Mouse (Mus musculus) kidney, postnatal 0 days (tissue): ENCODE measurements at regions not wholly inside any gene's neighbourhood (a gene's known extent, or its start where the extent isn't known, plus 50 kb on each side); places are given as distances from the start of the nearest gene placed in this dataset.

ENCODE experiments used
- ATAC-seq: fragments of 200-750 bp; cut with Nextera tagmentation; replicated peaks from 2 replicates; pipeline ENCODE4 v1.8.0; 2017; ENCODE audit warnings: low read depth, moderate number of reproducible peaks, moderate TSS enrichment, moderate library complexity; ENCODE audit not compliant: low FRiP score
- DNase-seq: peaks from one replicate; pipeline ENCODE4 v3.0.0-alpha.2; 2016; ENCODE audit warnings: low spot score
- H3K27ac ChIP-seq: fragments of 300-500 bp; sonication (generic); 2 replicates; pipeline ENCODE4 v1.5.1; 2014; ENCODE audit warnings: mild to moderate bottlenecking
- H3K27me3 ChIP-seq: fragments of 300-500 bp; sonication (generic); 2 replicates; pipeline ENCODE4 v1.6.1; 2014; ENCODE audit warnings: low read length, mixed read lengths; ENCODE audit not compliant: insufficient read depth
- H3K36me3 ChIP-seq: fragments of 300-500 bp; sonication (generic); 2 replicates; pipeline ENCODE4 v1.6.1; 2014; ENCODE audit warnings: low read length, mixed read lengths; ENCODE audit not compliant: insufficient read depth
- H3K4me1 ChIP-seq: fragments of 300-500 bp; sonication (generic); replicated peaks from 2 replicates; pipeline ENCODE4 v1.6.1; 2014; ENCODE audit warnings: antibody characterized with exemption, low read length, mixed read lengths; ENCODE audit not compliant: insufficient read depth
- H3K4me2 ChIP-seq: fragments of 300-500 bp; sonication (generic); 2 replicates; pipeline ENCODE4 v1.6.1; 2014; ENCODE audit warnings: mild to moderate bottlenecking, low read length, moderate library complexity, mixed read lengths
- H3K4me3 ChIP-seq: fragments of 300-500 bp; sonication (generic); replicated peaks from 2 replicates; pipeline ENCODE4 v1.5.1; 2014; ENCODE audit warnings: low read depth, low read length
- H3K9ac ChIP-seq: fragments of 300-500 bp; sonication (generic); 2 replicates; pipeline ENCODE4 v1.6.1; 2014; ENCODE audit warnings: low read depth, low read length
- H3K9me3 ChIP-seq: fragments of 300-500 bp; sonication (generic); replicated peaks from 2 replicates; pipeline ENCODE4 v1.6.1; 2016; ENCODE audit warnings: low read length, inconsistent platforms, mixed read lengths
- CTCF ChIP-seq: IDR thresholded peaks from 2 replicates; pipeline ENCODE4 v1.5.1; 2016; ENCODE audit warnings: antibody characterized with exemption, low read depth, mild to moderate bottlenecking, moderate library complexity
- WGBS: fragments of 180-500 bp; shearing (Covaris S2); extraction: QIAGEN DNeasy Blood & Tissue Kit; methylation state at CpG from one replicate; pipeline ENCODE4 v1.1.7; 2014; 5-methylcytosine and 5-hydroxymethylcytosine counted together

GRCm38 (mm10) chr7:116674199-116675019, 170.2 kb downstream of the Nucb2 start:
- Histone ChIP-seq H3K9ac (no peak overlapping the region), H3K27ac (no peak overlapping the region), H3K4me3 (no peak overlapping the region), H3K4me1 (no peaks in the 10 kb centered on the region), H3K9me3 (no peaks in the 10 kb centered on the region), H3K36me3 (no peaks in the 10 kb centered on the region), H3K27me3 (no peaks in the 10 kb centered on the region), H3K4me2 (no peak overlapping the region)
- TF ChIP-seq CTCF: no peak
- ATAC-seq (no peak), DNase-seq (peak; percentile 39)
- 38% methylated on average over 16 of the region's 16 CpGs for WGBS

GRCm38 (mm10) chr7:116676696-116677095, 172.5 kb downstream of the Nucb2 start:
- Histone ChIP-seq H3K4me2 (no peak overlapping the region), H3K9me3 (no peaks in the 10 kb centered on the region), H3K4me1 (no peaks in the 10 kb centered on the region), H3K27ac (no peak overlapping the region), H3K4me3 (no peak overlapping the region), H3K36me3 (no peaks in the 10 kb centered on the region), H3K27me3 (no peaks in the 10 kb centered on the region), H3K9ac (no peak overlapping the region)
- no peak for DNase-seq
- TF ChIP-seq CTCF: peak; percentile 29; the same call in 1 of the 2 replicates
- ATAC-seq: no peak
- WGBS: 66% methylated on average over 1 of the region's 1 CpGs

- no peak for DNase-seq
- no peak for TF ChIP-seq CTCF
- H3K9ac ChIP-seq: no peak overlapping the region
- H3K27me3 ChIP-seq: no peaks in the 10 kb centered on the region
- no peak for ATAC-seq
- no peaks in the 10 kb centered on the region for H3K9me3 ChIP-seq
- H3K4me3 ChIP-seq: no peak overlapping the region
- 79% methylated on average over 4 of the region's 4 CpGs for WGBS
- H3K27ac ChIP-seq: no peak overlapping the region
- no peaks in the 10 kb centered on the region for H3K4me1 ChIP-seq
- no peak overlapping the region for H3K4me2 ChIP-seq
- H3K36me3 ChIP-seq: no peaks in the 10 kb centered on the region
Measured at GRCm38 (mm10) chr7:116679195-116679594, 175.0 kb downstream of the Nucb2 start.

- 0 out of 2 replicates have a peak, but pooled peaks have one; percentile 57 for ATAC-seq
- Histone ChIP-seq H3K4me1 (no peaks in the 10 kb centered on the region), H3K4me2 (no peak overlapping the region), H3K27ac (no peak overlapping the region), H3K9ac (no peak overlapping the region), H3K9me3 (no peaks in the 10 kb centered on the region), H3K27me3 (no peaks in the 10 kb centered on the region), H3K4me3 (no peak overlapping the region), H3K36me3 (no peaks in the 10 kb centered on the region)
- no peak for DNase-seq
- 58% methylated on average over 3 of the region's 3 CpGs for WGBS
- TF ChIP-seq CTCF: no peak
Measured at GRCm38 (mm10) chr7:116680523-116680922, 176.4 kb downstream of the Nucb2 start.

GRCm38 (mm10) chr7:116681268-116681667, 177.1 kb downstream of the Nucb2 start:
- Histone ChIP-seq H3K27me3 (no peaks in the 10 kb centered on the region), H3K9ac (no peak overlapping the region), H3K27ac (no peak overlapping the region), H3K36me3 (no peaks in the 10 kb centered on the region), H3K9me3 (no peaks in the 10 kb centered on the region), H3K4me1 (no peaks in the 10 kb centered on the region), H3K4me2 (no peak overlapping the region), H3K4me3 (no peak overlapping the region)
- DNase-seq: peak; percentile 37
- no peak for TF ChIP-seq CTCF
- ATAC-seq: no peak
- 6% methylated on average over 8 of the region's 8 CpGs for WGBS

GRCm38 (mm10) chr7:116700409-116700808, 196.2 kb downstream of the Nucb2 start:
- 85% methylated on average over 2 of the region's 2 CpGs for WGBS

More at GRCm38 (mm10) chr7:116700409-116700808, 196.2 kb downstream of the Nucb2 start:
- ATAC-seq (no peak), DNase-seq (no peak)
- Histone ChIP-seq H3K27ac (no peak overlapping the region), H3K4me1 (0 out of 2 replicates have a peak, but pooled peaks cover 4% of the 10 kb centered on the region), H3K4me3 (no peak overlapping the region), H3K9ac (no peak overlapping the region), H3K4me2 (no peak overlapping the region), H3K9me3 (no peaks in the 10 kb centered on the region; the same call in 1 of the 2 replicates), H3K36me3 (no peaks in the 10 kb centered on the region), H3K27me3 (no peaks in the 10 kb centered on the region)
- no peak for TF ChIP-seq CTCF
